In the genomic region with DNA sequence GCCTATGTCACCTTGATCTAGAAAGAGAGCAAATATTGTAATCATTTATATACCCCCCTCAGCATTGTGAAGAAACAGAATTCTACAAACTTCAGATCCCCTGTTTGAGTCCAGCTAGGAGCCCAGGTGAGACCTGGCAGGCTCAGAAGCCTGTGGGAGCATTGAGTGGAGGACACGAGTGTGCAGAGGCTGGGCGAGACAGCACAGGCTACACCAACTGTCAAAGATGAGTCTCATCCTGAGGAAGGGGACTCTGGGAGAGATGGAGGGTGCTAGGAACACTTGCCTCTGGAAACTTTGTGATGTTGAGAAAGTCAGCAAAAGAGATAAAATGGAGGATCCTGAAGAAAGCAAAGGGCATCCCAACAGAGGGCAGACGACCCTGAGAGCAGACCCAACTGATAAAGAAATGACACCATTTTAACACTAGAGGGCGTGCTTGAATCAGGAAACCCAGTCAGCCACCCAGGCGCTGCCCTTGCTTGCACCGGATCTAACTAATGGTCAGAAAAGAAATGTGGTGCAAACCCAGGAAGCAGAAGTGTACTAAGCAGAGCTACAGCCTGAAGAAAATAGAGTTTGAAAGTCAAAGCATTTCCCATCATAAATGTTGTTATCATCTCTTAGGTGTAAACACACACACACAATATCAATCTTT, we compare ENCODE assay signal across 7 mouse cellular contexts. TPM values are rescaled to one million over a fixed set of nuclear protein-coding genes. Genes with fewer than 3 reads are reported as not detected.
DNase-seq lines count a peak whose midpoint lies in the region; ATAC-seq and TF ChIP-seq lines count a peak whose summit lies in the region.

No protein-coding gene starts in this region.

- no peaks in the 10 kb centered on the region for H3K4me1 ChIP-seq in ES-E14 (ENCODE audit: control insufficient read depth in 2 of 2, insufficient read depth in 2 of 2, low read length in 2 of 2, poor library complexity in 1 of 2)
- peaks cover 3% of the 10 kb centered on the region; the same call in 1 of the 2 replicates for H3K4me1 ChIP-seq in bone marrow macrophage, adult 2 months (ENCODE audit: control insufficient read depth, insufficient read depth, low read length)
- peaks cover 4% of the 10 kb centered on the region for H3K4me1 ChIP-seq in forebrain, embryonic 10.5 days
- H3K4me1 ChIP-seq in lung, embryonic 14.5 days (ENCODE audit: insufficient read depth), result no peaks in the 10 kb centered on the region
- H3K4me1 ChIP-seq in olfactory bulb, adult 2 months (ENCODE audit: control insufficient read depth, insufficient read depth, low read length), result no peaks in the 10 kb centered on the region

- peak; percentile 50 for DNase-seq in ES-E14 (ENCODE audit: low read depth, low spot score)
- peak; percentile 69 for DNase-seq in forebrain, embryonic 10.5 days (ENCODE audit: extremely low spot score, low spot score)
- peak; percentile 67 for DNase-seq in heart, postnatal 4 days
- DNase-seq in kidney, postnatal 4 days, result peak; percentile 46 to 70
- DNase-seq in lung, embryonic 14.5 days, result peak; percentile 87

- in situ Hi-C loops in ES-E14 (cut with MboI; ENCODE audit: low sequenced_read_pairs in 2 of 2, unreplicated experiment in 2 of 2), result no loop called here

- no peak overlapping the region for H3K9ac ChIP-seq in ES-E14 (ENCODE audit: insufficient read depth, low read depth, low read length, poor library complexity, severe bottlenecking)
- no peak overlapping the region for H3K9ac ChIP-seq in lung, embryonic 14.5 days

- ATAC-seq in lung, embryonic 14.5 days (ENCODE audit: insufficient read depth), result peak; percentile 81

- no peak for TF ChIP-seq POLR2A in bone marrow macrophage, adult 2 months (IDR thresholded peaks at IDR 0.05; ENCODE audit: borderline replicate concordance, low read depth, low read length)
- TF ChIP-seq POLR2A in olfactory bulb, adult 2 months (IDR thresholded peaks at IDR 0.05; ENCODE audit: insufficient read depth, low read depth, low read length), result no peak

- WGBS in forebrain, embryonic 10.5 days, result 31% methylated on average over 6 of the region's 6 CpGs
- WGBS in lung, embryonic 14.5 days, result 33% methylated on average over 6 of the region's 6 CpGs
- 36% methylated on average over 6 of the region's 6 CpGs for WGBS in olfactory bulb, adult 2 months

- H3K27ac ChIP-seq in ES-E14 (ENCODE audit: insufficient read depth, low read depth, low read length, poor library complexity, severe bottlenecking), result no peak overlapping the region
- H3K27ac ChIP-seq in bone marrow macrophage, adult 2 months (ENCODE audit: insufficient read depth, low read depth, low read length), result no peak overlapping the region
- H3K27ac ChIP-seq in forebrain, embryonic 10.5 days, result no peak overlapping the region
- H3K27ac ChIP-seq in lung, embryonic 14.5 days (ENCODE audit: low read depth), result no peak overlapping the region
- no peak overlapping the region for H3K27ac ChIP-seq in olfactory bulb, adult 2 months (ENCODE audit: insufficient read depth, low read depth, low read length)

- no peaks in the 10 kb centered on the region for H3K27me3 ChIP-seq in forebrain, embryonic 10.5 days (ENCODE audit: poor library complexity, severe bottlenecking)
- no peaks in the 10 kb centered on the region for H3K27me3 ChIP-seq in lung, embryonic 14.5 days (ENCODE audit: insufficient read depth, low read length)

- TF ChIP-seq CTCF in bone marrow macrophage, adult 2 months (IDR thresholded peaks at IDR 0.05; ENCODE audit: low read depth, low read length), result peak; percentile 41
- TF ChIP-seq CTCF in lung, embryonic 14.5 days (IDR thresholded peaks at IDR 0.05; ENCODE audit: low read depth), result peak; percentile 81
- peak; percentile 52; the same call in 1 of the 2 replicates for TF ChIP-seq CTCF in olfactory bulb, adult 2 months (IDR thresholded peaks at IDR 0.05; ENCODE audit: insufficient read depth, low read depth, low read length)

- no peaks in the 10 kb centered on the region; the same call in 1 of the 2 replicates for H3K36me3 ChIP-seq in ES-E14 (ENCODE audit: control insufficient read depth, insufficient read depth, low read length, poor library complexity, severe bottlenecking)
- no peaks in the 10 kb centered on the region for H3K36me3 ChIP-seq in forebrain, embryonic 10.5 days (replicated peaks)
- no peaks in the 10 kb centered on the region; the same call in 1 of the 2 replicates for H3K36me3 ChIP-seq in lung, embryonic 14.5 days (ENCODE audit: insufficient read depth)

- no peak overlapping the region for H3K4me3 ChIP-seq in ES-E14 (ENCODE audit: insufficient read depth in 1 of 2, low read depth in 1 of 2, low read length in 2 of 2, poor library complexity in 1 of 2, severe bottlenecking in 1 of 2)
- H3K4me3 ChIP-seq in bone marrow macrophage, adult 2 months (ENCODE audit: insufficient read depth, low read length), result no peak overlapping the region
- H3K4me3 ChIP-seq in forebrain, embryonic 10.5 days, result no peak overlapping the region
- no peak overlapping the region for H3K4me3 ChIP-seq in lung, embryonic 14.5 days (ENCODE audit: low read depth, low read length)
- no peak overlapping the region for H3K4me3 ChIP-seq in olfactory bulb, adult 2 months (ENCODE audit: insufficient read depth, low read depth, low read length)

- H3K9me3 ChIP-seq in ES-E14 (ENCODE audit: control insufficient read depth, insufficient read depth, low read depth, low read length), result no peaks in the 10 kb centered on the region
- H3K9me3 ChIP-seq in forebrain, embryonic 10.5 days, result no peaks in the 10 kb centered on the region
- H3K9me3 ChIP-seq in lung, embryonic 14.5 days (ENCODE audit: low read depth, low read length), result no peaks in the 10 kb centered on the region

- H3K4me2 ChIP-seq in lung, embryonic 14.5 days, result no peak overlapping the region

TF ChIP-seq in ES-E14, 5 proteins besides CTCF, POLR2A, EP300 and RAD21:
- TF ChIP-seq ZNF384 (IDR thresholded peaks at IDR 0.05; ENCODE audit: low read depth, low read length), result no peak
- no peak for TF ChIP-seq CHD2 (IDR thresholded peaks at IDR 0.05; ENCODE audit: low read depth, low read length)
- TF ChIP-seq MAFK (IDR thresholded peaks at IDR 0.05; ENCODE audit: insufficient read depth, low read depth, low read length), result 0 out of 2 replicates have a peak, but pooled peaks have one; percentile 8
- no peak for TF ChIP-seq HCFC1 (IDR thresholded peaks at IDR 0.05; ENCODE audit: borderline replicate concordance, insufficient read depth, low read length)
- TF ChIP-seq ZC3H11A (IDR thresholded peaks at IDR 0.05; ENCODE audit: borderline replicate concordance, low read depth, low read length), result peak; percentile 85; the same call in 1 of the 2 replicates

RNA-seq across cellular contexts. Expression of gene Rin2, which starts 24.5 kb away (rescaled TPM):
- total RNA-seq in ES-E14 (2012; rRNA removed), result 3.6 and 3.7 TPM in 2 replicates
- 64.5 and 70.2 TPM in 2 replicates for polyA plus RNA-seq in bone marrow macrophage, adult 2 months (2012; ENCODE audit: insufficient read depth, insufficient read length, missing spikeins)
- 10.1 and 11.0 TPM in 2 replicates for polyA plus RNA-seq in forebrain, embryonic 10.5 days (2016; fragmentation: Nextera tagmentation; extraction: Ambion mirVana)
- 10 to 100 TPM; 17.3 to 20.6 TPM for total RNA-seq in heart, postnatal 4 days (2021)
- 26.7 and 27.1 TPM in 2 replicates for polyA plus RNA-seq in lung, embryonic 14.5 days (2014; fragmentation: Nextera tagmentation; extraction: Ambion mirVana)
- polyA plus RNA-seq in olfactory bulb, adult 2 months (2012; ENCODE audit: insufficient read depth, insufficient read length, low replicate concordance, missing spikeins), result not detected in 2 replicates

Comparison
In these comparisons a context has a peak if more than half of its experiments do, and no peak if none do; other contexts are left out.
1. RNA of gene Rin2, which starts 24.5 kb away (polyA plus RNA-seq): 64.5 to 70.2 TPM in bone marrow macrophage, adult 2 months, 26.7 to 27.1 TPM in lung, embryonic 14.5 days and 10.1 to 11.0 TPM in forebrain, embryonic 10.5 days; not detected in olfactory bulb, adult 2 months; every median in the first group is over 10 times any median in the second.
2. Peak in every context shown above with its lines, with median percentiles within 50 percentile points of each other: DNase-seq and CTCF ChIP-seq.